Mouse (Mus musculus) small intestine, adult 2 months (tissue): ENCODE data around the gene Nr6a1.

Source experiments
- CTCF ChIP-seq: fragments of 200-500 bp; IDR thresholded peaks from 2 replicates; pipeline ENCODE4 v1.5.1; 2012; ENCODE audit warnings: low read depth, mild to moderate bottlenecking, control low read depth, inconsistent platforms, low read length, moderate library complexity, mixed read lengths; ENCODE audit not compliant: insufficient replicate concordance, insufficient read length; ENCODE audit errors: extremely low read depth
- POLR2A ChIP-seq: fragments of 200-500 bp; IDR thresholded peaks from 2 replicates; pipeline ENCODE4 v1.6.1; 2012; ENCODE audit warnings: low read depth, mild to moderate bottlenecking, control low read depth, inconsistent platforms, low read length, moderate library complexity

GRCm38 (mm10) chr2:38835489-38835888 is 92.0 kb downstream of the Nr6a1 start:
- TF ChIP-seq CTCF: no peak
- no peak for TF ChIP-seq POLR2A
